Mouse (Mus musculus) kidney, embryonic 14.5 days (tissue): ENCODE results near the gene Gm44502. TPM values are rescaled to one million over a fixed set of nuclear protein-coding genes. Genes with fewer than 3 reads are reported as not detected.
"Not testable (repeated sequence)": the region's sequence is repeated elsewhere in the genome, so short reads cannot be mapped to it uniquely, and the experiment has no call there.

Experiments
- ATAC-seq: fragments of 200-750 bp; cut with Nextera tagmentation; 2 replicates; pipeline ENCODE4 v1.8.0; 2017; ENCODE audit warnings: moderate number of reproducible peaks, mild to moderate bottlenecking, moderate TSS enrichment, moderate library complexity; ENCODE audit not compliant: low FRiP score, low TSS enrichment
- H3K27ac ChIP-seq: fragments of 300-500 bp; sonication (generic); 2 replicates; pipeline ENCODE4 v1.5.1; 2014; ENCODE audit warnings: low read depth, mild to moderate bottlenecking, low read length, moderate library complexity, mixed read lengths
- H3K27me3 ChIP-seq: fragments of 300-500 bp; sonication (generic); 2 replicates; pipeline ENCODE4 v1.6.1; 2014; ENCODE audit warnings: mild to moderate bottlenecking, low read length; ENCODE audit not compliant: control insufficient read depth, insufficient read depth
- H3K36me3 ChIP-seq: fragments of 300-500 bp; sonication (generic); 2 replicates; pipeline ENCODE4 v1.6.1; 2014; ENCODE audit warnings: low read length, mixed read lengths; ENCODE audit not compliant: control insufficient read depth, insufficient read depth
- H3K4me1 ChIP-seq: fragments of 300-500 bp; sonication (generic); 2 replicates; pipeline ENCODE4 v1.6.1; 2014; ENCODE audit warnings: low read length, mixed read lengths; ENCODE audit not compliant: control insufficient read depth, insufficient read depth
- H3K4me2 ChIP-seq: fragments of 300-500 bp; sonication (generic); replicated peaks from 2 replicates; pipeline ENCODE4 v1.6.1; 2014; ENCODE audit warnings: low read depth, mild to moderate bottlenecking, low read length
- H3K4me3 ChIP-seq: fragments of 300-500 bp; sonication (generic); 2 replicates; pipeline ENCODE4 v1.5.1; 2014; ENCODE audit warnings: mild to moderate bottlenecking, low read length
- H3K9ac ChIP-seq: fragments of 300-500 bp; sonication (generic); 2 replicates; pipeline ENCODE4 v1.6.1; 2014; ENCODE audit warnings: low read depth, mild to moderate bottlenecking, low read length, moderate library complexity
- H3K9me3 ChIP-seq: fragments of 300-500 bp; sonication (generic); 2 replicates; pipeline ENCODE4 v1.6.1; 2016; ENCODE audit warnings: low read length; ENCODE audit not compliant: control insufficient read depth
- WGBS: fragments of 180-500 bp; shearing (Covaris S2); extraction: QIAGEN DNeasy Blood & Tissue Kit; methylation state at CpG from one replicate; pipeline ENCODE4 v1.1.7; 2014; 5-methylcytosine and 5-hydroxymethylcytosine counted together
- polyA plus RNA-seq: library from polyadenylated mRNA; unstranded; fragments of >200 nt; fragmentation: Nextera tagmentation; extraction: Ambion mirVana; gene quantifications from 2 replicates; pipeline ENCODE4 v1.2.1, GENCODE M21; 2014

Gene Gm44502
- polyA plus RNA-seq, 1 experiment from 2014 or later, result not detected

- ATAC-seq, result no peak
- Histone ChIP-seq H3K4me3 (no peak overlapping the region), H3K27me3 (no peaks in the 10 kb centered on the region), H3K4me1 (no peaks in the 10 kb centered on the region), H3K9me3 (no peaks in the 10 kb centered on the region), H3K9ac (no peak overlapping the region), H3K36me3 (no peaks in the 10 kb centered on the region), H3K4me2 (no peak overlapping the region), H3K27ac (no peak overlapping the region)
- WGBS, result 73% methylated on average over 3 of the region's 3 CpGs
Measured at GRCm38 (mm10) chr15:89434136-89434535, 4.6 kb upstream of the Gm44502 start.

GRCm38 (mm10) chr15:89432946-89433345, 3.5 kb upstream of the Gm44502 start:
- H3K4me3 ChIP-seq, result no peak overlapping the region
- no peaks in the 10 kb centered on the region for H3K27me3 ChIP-seq
- H3K9ac ChIP-seq, result no peak overlapping the region
- no peak for ATAC-seq
- H3K36me3 ChIP-seq, result peaks cover 1% of the 10 kb centered on the region; the same call in 1 of the 2 replicates
- WGBS, result 80% methylated on average over 4 of the region's 4 CpGs
- no peak overlapping the region for H3K4me2 ChIP-seq
- peaks cover 4% of the 10 kb centered on the region; the same call in 1 of the 2 replicates for H3K4me1 ChIP-seq
- H3K9me3 ChIP-seq, result no peaks in the 10 kb centered on the region
- no peak overlapping the region for H3K27ac ChIP-seq

- no peak overlapping the region for H3K27ac ChIP-seq
- H3K27me3 ChIP-seq, result no peaks in the 10 kb centered on the region
- H3K4me2 ChIP-seq, result no peak overlapping the region
- 95% methylated on average over 6 of the region's 6 CpGs for WGBS
- H3K9ac ChIP-seq, result no peak overlapping the region
- no peaks in the 10 kb centered on the region for H3K9me3 ChIP-seq
- H3K36me3 ChIP-seq, result peaks cover 11% of the 10 kb centered on the region
- no peak overlapping the region for H3K4me3 ChIP-seq
- H3K4me1 ChIP-seq, result peaks cover 4% of the 10 kb centered on the region; the same call in 1 of the 2 replicates
- ATAC-seq, result no peak
Measured at GRCm38 (mm10) chr15:89431806-89432205, 2.3 kb upstream of the Gm44502 start.

- no peak for ATAC-seq
- 84% methylated on average over 3 of the region's 3 CpGs for WGBS
- Histone ChIP-seq H3K36me3 (peaks cover 16% of the 10 kb centered on the region), H3K9me3 (no peaks in the 10 kb centered on the region), H3K27ac (no peak overlapping the region), H3K4me2 (no peak overlapping the region), H3K4me3 (no peak overlapping the region), H3K27me3 (no peaks in the 10 kb centered on the region), H3K4me1 (peaks cover 4% of the 10 kb centered on the region; the same call in 1 of the 2 replicates), H3K9ac (no peak overlapping the region)
Measured at GRCm38 (mm10) chr15:89431271-89431670, 1.8 kb upstream of the Gm44502 start.

- not testable (repeated sequence) for H3K9ac ChIP-seq, H3K4me2 ChIP-seq, H3K27me3 ChIP-seq, H3K27ac ChIP-seq, H3K9me3 ChIP-seq, ATAC-seq, H3K4me3 ChIP-seq, H3K4me1 ChIP-seq
- 84% methylated on average over 9 of the region's 9 CpGs for WGBS
- peaks cover 21% of the 10 kb centered on the region for H3K36me3 ChIP-seq
Measured at GRCm38 (mm10) chr15:89430771-89431170, 1.3 kb upstream of the Gm44502 start.

- peak overlapping the region; percentile 68 for H3K9ac ChIP-seq
- no peaks in the 10 kb centered on the region for H3K27me3 ChIP-seq
- peak overlapping the region; percentile 94 for H3K27ac ChIP-seq
- peaks cover 4% of the 10 kb centered on the region; the same call in 1 of the 2 replicates for H3K4me1 ChIP-seq
- no peaks in the 10 kb centered on the region for H3K9me3 ChIP-seq
- H3K4me3 ChIP-seq, result peak overlapping the region; percentile 72
- peaks cover 21% of the 10 kb centered on the region for H3K36me3 ChIP-seq
- no peak; the same call in 1 of the 2 replicates for ATAC-seq
- H3K4me2 ChIP-seq, result peak overlapping the region; percentile 89
- WGBS, result 53% methylated on average over 6 of the region's 6 CpGs
Measured at GRCm38 (mm10) chr15:89430341-89430740, 845 bp upstream of the Gm44502 start.

GRCm38 (mm10) chr15:89428821-89429351, 610 bp downstream of the Gm44502 start:
- Histone ChIP-seq H3K27ac (no peak overlapping the region), H3K9me3 (no peaks in the 10 kb centered on the region), H3K9ac (peak overlapping the region; percentile 68), H3K4me3 (peak overlapping the region; percentile 72), H3K36me3 (peaks cover 21% of the 10 kb centered on the region), H3K27me3 (no peaks in the 10 kb centered on the region), H3K4me2 (peak overlapping the region; percentile 89), H3K4me1 (peaks cover 4% of the 10 kb centered on the region; the same call in 1 of the 2 replicates)
- WGBS, result 5% methylated on average over 18 of the region's 22 CpGs
- peak; percentile 70 for ATAC-seq

GRCm38 (mm10) chr15:89428136-89428790, 1.2 kb downstream of the Gm44502 start:
- H3K9ac ChIP-seq, result peak overlapping the region; percentile 68; the same call in 1 of the 2 replicates
- H3K4me1 ChIP-seq, result peaks cover 4% of the 10 kb centered on the region; the same call in 1 of the 2 replicates
- H3K9me3 ChIP-seq, result no peaks in the 10 kb centered on the region
- H3K4me2 ChIP-seq, result peak overlapping the region; percentile 89
- H3K4me3 ChIP-seq, result peak overlapping the region; percentile 72
- ATAC-seq, result no peak
- H3K36me3 ChIP-seq, result peaks cover 21% of the 10 kb centered on the region
- 86% methylated on average over 19 of the region's 19 CpGs for WGBS
- H3K27ac ChIP-seq, result no peak overlapping the region
- H3K27me3 ChIP-seq, result no peaks in the 10 kb centered on the region

GRCm38 (mm10) chr15:89426716-89427115, 2.8 kb downstream of the Gm44502 start:
- 95% methylated on average over 10 of the region's 10 CpGs for WGBS
- H3K9ac ChIP-seq, result no peak overlapping the region
- no peaks in the 10 kb centered on the region for H3K27me3 ChIP-seq
- peaks cover 4% of the 10 kb centered on the region; the same call in 1 of the 2 replicates for H3K4me1 ChIP-seq
- H3K9me3 ChIP-seq, result no peaks in the 10 kb centered on the region
- no peak overlapping the region for H3K27ac ChIP-seq
- no peak overlapping the region for H3K4me3 ChIP-seq
- H3K36me3 ChIP-seq, result peaks cover 21% of the 10 kb centered on the region
- H3K4me2 ChIP-seq, result no peak overlapping the region
- ATAC-seq, result no peak
